Mouse (Mus musculus): ENCODE data around the gene Gm17359. TPM values are rescaled to one million over a fixed set of nuclear protein-coding genes. Genes with fewer than 3 reads are reported as not detected.

The Gm17359 gene
- not detected in 2 replicates for total RNA-seq (2014; rRNA removed)
- 0.13 TPM in 1 of 2 replicates, not detected in the other for polyA plus RNA-seq (2015; fragmentation: Nextera tagmentation; extraction: Ambion mirVana)

GRCm38 (mm10) chr3:79336044-79336766 lies at the start of gene Gm17359:
TSS of gene Gm17359 (plus strand) at chr3:79336661.
- TF ChIP-seq CTCF (IDR thresholded peaks at IDR 0.05; ENCODE audit: low read depth): no peak
- H3K27ac ChIP-seq: no peak within 1 kb of the TSS
- no peaks in the 10 kb centered on the region for H3K27me3 ChIP-seq (ENCODE audit: insufficient read depth, low read length)
- H3K4me1 ChIP-seq (ENCODE audit: insufficient read depth, low read length): no peaks in the 10 kb centered on the region
- H3K9me3 ChIP-seq (ENCODE audit: low read length): no peaks in the 10 kb centered on the region
- no peak within 1 kb of the TSS for H3K4me3 ChIP-seq (ENCODE audit: low read length)
- H3K36me3 ChIP-seq (ENCODE audit: insufficient read depth, low read length): no peaks in the 10 kb centered on the region
- no peak within 1 kb of the TSS for H3K4me2 ChIP-seq (ENCODE audit: low read depth, low read length)
- H3K9ac ChIP-seq (replicated peaks; ENCODE audit: low read length): no peak within 1 kb of the TSS
- 78% methylated on average over 8 of the region's 8 CpGs for WGBS
- ATAC-seq (no peak), DNase-seq (ENCODE audit: low spot score) (no peak)

DNA sequence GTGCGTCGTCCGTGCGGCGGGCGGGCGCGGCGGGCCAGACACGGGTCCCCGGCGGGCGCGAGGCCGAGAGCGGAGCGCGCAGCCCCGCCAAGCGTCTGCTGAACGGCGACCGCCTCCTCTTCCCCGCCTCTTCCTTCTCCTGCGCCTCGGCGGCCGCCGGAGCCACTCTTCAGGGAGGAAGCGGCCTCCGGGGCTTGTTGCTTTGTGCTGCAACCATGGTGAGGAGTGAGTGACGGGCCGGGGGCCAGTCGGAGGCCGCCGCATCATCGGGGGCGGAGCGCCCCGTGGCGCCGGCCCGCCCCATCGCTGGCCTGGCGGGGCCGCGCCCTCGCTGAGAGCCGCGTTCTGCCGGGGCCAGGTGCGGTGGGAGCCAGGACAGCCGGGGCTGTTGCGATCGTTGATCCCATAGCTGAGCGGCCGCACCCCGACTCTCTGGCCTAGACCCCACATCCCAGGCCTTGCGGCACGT lies 49.3 kb upstream of the Gm17359 start:
- DNase-seq (ENCODE audit: low spot score): peak; percentile 94
- Histone ChIP-seq H3K4me1 (ENCODE audit: insufficient read depth, low read length) (peaks cover 20% of the 10 kb centered on the region), H3K36me3 (ENCODE audit: insufficient read depth, low read length) (no peaks in the 10 kb centered on the region), H3K27me3 (ENCODE audit: insufficient read depth, low read length) (no peaks in the 10 kb centered on the region), H3K9ac (replicated peaks; ENCODE audit: low read length) (peak overlapping the region; percentile 89), H3K27ac (peak overlapping the region; percentile 95), H3K4me3 (ENCODE audit: low read length) (peak overlapping the region; percentile 83), H3K4me2 (ENCODE audit: low read depth, low read length) (peak overlapping the region; percentile 76), H3K9me3 (ENCODE audit: low read length) (no peaks in the 10 kb centered on the region)
- peak; percentile 98 for ATAC-seq
- WGBS: under 1% methylated on average over 54 of the region's 60 CpGs
- TF ChIP-seq CTCF (IDR thresholded peaks at IDR 0.05; ENCODE audit: low read depth): no peak

- Histone ChIP-seq H3K27ac (peak overlapping the region; percentile 95), H3K4me2 (ENCODE audit: low read depth, low read length) (peak overlapping the region; percentile 76), H3K9ac (replicated peaks; ENCODE audit: low read length) (peak overlapping the region; percentile 89), H3K36me3 (ENCODE audit: insufficient read depth, low read length) (no peaks in the 10 kb centered on the region), H3K27me3 (ENCODE audit: insufficient read depth, low read length) (no peaks in the 10 kb centered on the region), H3K4me3 (ENCODE audit: low read length) (peak overlapping the region; percentile 83), H3K9me3 (ENCODE audit: low read length) (no peaks in the 10 kb centered on the region), H3K4me1 (ENCODE audit: insufficient read depth, low read length) (peaks cover 20% of the 10 kb centered on the region)
- DNase-seq (ENCODE audit: low spot score) (peak; percentile 23), ATAC-seq (no peak)
- no peak for TF ChIP-seq CTCF (IDR thresholded peaks at IDR 0.05; ENCODE audit: low read depth)
- 13% methylated on average over 17 of the region's 17 CpGs for WGBS
Observed at GRCm38 (mm10) chr3:79287699-79288458, 48.6 kb upstream of the Gm17359 start.

DNA sequence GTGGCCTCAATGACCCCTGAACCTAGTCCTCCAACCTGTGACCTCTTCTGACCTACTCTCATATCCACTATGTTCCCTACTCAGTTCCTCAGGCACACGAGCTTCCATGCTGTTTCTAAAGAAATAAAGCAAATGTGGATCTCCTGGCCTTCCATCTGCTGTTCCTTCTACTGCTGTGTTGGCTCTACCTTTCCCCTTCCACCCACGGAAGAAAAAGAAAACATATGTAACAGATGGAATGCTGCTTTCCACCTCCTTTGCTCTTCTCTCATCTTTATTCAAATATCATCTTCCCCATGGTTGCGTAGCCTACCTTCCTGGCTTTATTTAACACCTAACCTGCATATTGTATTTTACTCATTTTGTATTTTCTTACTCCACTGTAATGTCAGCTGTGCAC lies 47.4 kb upstream of the Gm17359 start:
- WGBS: 77% methylated on average over 3 of the region's 3 CpGs
- Histone ChIP-seq H3K27me3 (ENCODE audit: insufficient read depth, low read length) (no peaks in the 10 kb centered on the region), H3K36me3 (ENCODE audit: insufficient read depth, low read length) (no peaks in the 10 kb centered on the region), H3K4me2 (ENCODE audit: low read depth, low read length) (no peak overlapping the region), H3K4me3 (ENCODE audit: low read length) (no peak overlapping the region), H3K9ac (replicated peaks; ENCODE audit: low read length) (no peak overlapping the region), H3K27ac (no peak overlapping the region), H3K4me1 (ENCODE audit: insufficient read depth, low read length) (peaks cover 14% of the 10 kb centered on the region), H3K9me3 (ENCODE audit: low read length) (no peaks in the 10 kb centered on the region)
- no peak for ATAC-seq
- no peak for DNase-seq (ENCODE audit: low spot score)
- TF ChIP-seq CTCF (IDR thresholded peaks at IDR 0.05; ENCODE audit: low read depth): no peak

DNA sequence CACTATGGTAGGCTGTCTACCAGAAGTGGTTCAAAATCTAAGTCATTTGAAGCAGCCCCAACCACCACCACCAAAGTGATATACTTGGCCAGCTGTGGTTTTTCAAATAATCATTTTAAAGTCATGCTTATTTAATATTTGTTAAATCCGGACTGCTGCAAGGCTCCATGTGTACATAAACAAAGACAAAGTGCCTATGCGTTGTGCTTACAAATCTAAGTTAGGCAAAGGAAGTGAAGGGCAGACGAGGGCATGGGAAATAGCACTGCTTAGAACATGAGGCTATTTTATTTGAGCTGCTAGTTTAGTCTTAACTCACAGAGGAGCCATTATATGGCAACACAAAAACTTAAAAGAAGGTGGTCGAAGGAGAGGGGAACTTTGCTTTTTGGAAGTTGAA lies 43.4 kb upstream of the Gm17359 start:
- H3K36me3 ChIP-seq (ENCODE audit: insufficient read depth, low read length): no peaks in the 10 kb centered on the region
- no peaks in the 10 kb centered on the region for H3K27me3 ChIP-seq (ENCODE audit: insufficient read depth, low read length)
- no peak overlapping the region for H3K4me2 ChIP-seq (ENCODE audit: low read depth, low read length)
- TF ChIP-seq CTCF (IDR thresholded peaks at IDR 0.05; ENCODE audit: low read depth): no peak
- ATAC-seq: no peak
- H3K4me3 ChIP-seq (ENCODE audit: low read length): no peak overlapping the region
- 70% methylated on average over 4 of the region's 4 CpGs for WGBS
- no peak overlapping the region for H3K9ac ChIP-seq (replicated peaks; ENCODE audit: low read length)
- H3K9me3 ChIP-seq (ENCODE audit: low read length): no peaks in the 10 kb centered on the region
- no peak for DNase-seq (ENCODE audit: low spot score)
- H3K27ac ChIP-seq: no peak overlapping the region
- H3K4me1 ChIP-seq (ENCODE audit: insufficient read depth, low read length): no peaks in the 10 kb centered on the region

- H3K4me3 ChIP-seq (ENCODE audit: low read length): no peak overlapping the region
- WGBS: 91% methylated on average over 3 of the region's 3 CpGs
- TF ChIP-seq CTCF (IDR thresholded peaks at IDR 0.05; ENCODE audit: low read depth): no peak
- no peak overlapping the region for H3K9ac ChIP-seq (replicated peaks; ENCODE audit: low read length)
- no peak overlapping the region for H3K4me2 ChIP-seq (ENCODE audit: low read depth, low read length)
- H3K9me3 ChIP-seq (ENCODE audit: low read length): no peaks in the 10 kb centered on the region
- ATAC-seq: no peak
- no peaks in the 10 kb centered on the region for H3K36me3 ChIP-seq (ENCODE audit: insufficient read depth, low read length)
- no peaks in the 10 kb centered on the region for H3K27me3 ChIP-seq (ENCODE audit: insufficient read depth, low read length)
- DNase-seq (ENCODE audit: low spot score): no peak
- no peak overlapping the region for H3K27ac ChIP-seq
- no peaks in the 10 kb centered on the region for H3K4me1 ChIP-seq (ENCODE audit: insufficient read depth, low read length)
Observed at GRCm38 (mm10) chr3:79294701-79295100, 41.8 kb upstream of the Gm17359 start.

All from hindbrain, postnatal 0 days (tissue).